Mouse (Mus musculus): ENCODE measurements around the gene Gpatch1.
"Not testable (repeated sequence)": the region's sequence is repeated elsewhere in the genome, so short reads cannot be mapped to it uniquely, and the experiment has no call there.

Gene Gpatch1

DNA sequence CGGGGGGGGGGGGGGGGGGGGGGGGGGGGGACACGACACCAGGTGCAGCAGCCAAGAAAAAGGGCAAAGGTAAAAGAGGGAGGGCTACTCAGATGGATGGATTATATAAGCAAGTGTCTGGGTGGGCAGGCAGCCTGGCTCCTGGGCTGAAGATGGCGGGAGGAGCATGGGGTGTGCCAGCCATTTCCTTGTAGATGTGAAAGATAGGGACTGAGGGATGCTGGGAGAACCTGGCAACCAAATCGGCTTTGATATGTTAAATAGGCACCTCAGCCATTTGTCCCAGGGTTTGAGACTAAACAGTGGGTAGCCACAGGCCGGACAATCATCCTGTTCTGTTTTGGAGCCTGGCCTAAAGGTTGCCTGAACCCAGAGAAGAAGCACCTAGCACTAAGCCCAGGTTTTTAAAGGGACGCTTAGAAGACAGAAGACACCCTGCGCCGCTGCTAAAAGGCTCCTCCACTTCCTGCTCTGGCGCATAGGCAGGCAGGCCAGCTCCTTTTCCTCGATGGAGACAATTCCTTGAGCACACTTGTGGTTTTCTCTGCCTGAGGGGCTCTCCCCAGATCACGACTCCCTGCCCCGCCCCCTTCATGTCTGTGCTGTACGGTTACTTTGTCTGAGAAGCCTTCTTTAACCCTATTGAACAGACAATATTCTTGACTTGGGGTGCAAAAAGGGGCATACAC, 4.6 kb upstream of the Gpatch1 start:
- no peak for DNase-seq

- DNase-seq = no peak
Measured at GRCm38 (mm10) chr7:35322161-35322560, 3.9 kb upstream of the Gpatch1 start.

- no peak for DNase-seq
Measured at GRCm38 (mm10) chr7:35319755-35320154, 1.5 kb upstream of the Gpatch1 start.

- not testable (repeated sequence) for DNase-seq
Measured at GRCm38 (mm10) chr7:35319221-35319620, 981 bp upstream of the Gpatch1 start.

DNA sequence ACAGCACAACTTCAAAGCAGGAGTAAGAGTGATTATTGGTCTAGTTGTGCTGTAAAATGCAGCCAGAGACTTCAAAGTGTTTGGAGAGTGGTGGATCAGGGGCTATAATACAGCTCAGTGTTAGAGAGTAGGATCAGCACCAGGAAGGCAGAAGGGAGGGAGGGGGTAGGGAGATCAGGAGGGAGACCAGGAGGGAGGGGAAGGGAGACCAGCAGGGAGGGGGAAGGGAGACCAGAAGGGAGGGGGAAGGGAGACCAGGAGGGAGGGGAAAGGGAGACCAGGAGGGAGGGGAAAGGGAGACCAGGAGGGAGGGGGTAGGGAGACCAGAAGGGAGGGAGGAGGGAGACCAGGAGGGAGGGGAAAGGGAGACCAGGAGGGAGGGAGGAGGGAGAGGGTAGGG, 4.1 kb downstream of the Gpatch1 start:
- DNase-seq = no peak

- no peak for DNase-seq
Measured at GRCm38 (mm10) chr7:35311214-35311613, 7.0 kb downstream of the Gpatch1 start.

- DNase-seq = no peak
Measured at GRCm38 (mm10) chr7:35300792-35301191, 17.4 kb downstream of the Gpatch1 start.

GRCm38 (mm10) chr7:35299656-35300055, 18.6 kb downstream of the Gpatch1 start:
- peak in 1 of 2 experiments; percentile 32 for DNase-seq

DNA sequence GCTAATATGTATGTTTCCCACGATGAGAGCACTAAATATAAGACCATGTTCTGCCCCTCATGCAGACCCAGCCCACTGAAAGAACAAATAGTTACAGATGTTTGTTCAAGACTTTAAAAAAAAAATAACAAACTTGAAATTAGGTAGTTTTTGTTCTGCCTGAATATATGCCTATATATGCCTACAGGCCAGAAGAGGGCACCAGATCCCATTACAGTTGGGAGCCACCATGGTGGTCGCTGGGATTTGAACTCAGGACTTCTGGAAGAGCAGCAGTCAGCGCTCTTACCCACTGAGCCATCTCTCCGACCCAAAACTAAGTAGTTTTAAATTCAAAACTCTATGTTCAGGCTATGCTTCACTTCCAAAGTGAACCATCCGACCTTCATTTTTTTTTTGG, 20.4 kb downstream of the Gpatch1 start:
- no peak for DNase-seq

GRCm38 (mm10) chr7:35295631-35296030, 22.6 kb downstream of the Gpatch1 start:
- no peak for DNase-seq

DNA sequence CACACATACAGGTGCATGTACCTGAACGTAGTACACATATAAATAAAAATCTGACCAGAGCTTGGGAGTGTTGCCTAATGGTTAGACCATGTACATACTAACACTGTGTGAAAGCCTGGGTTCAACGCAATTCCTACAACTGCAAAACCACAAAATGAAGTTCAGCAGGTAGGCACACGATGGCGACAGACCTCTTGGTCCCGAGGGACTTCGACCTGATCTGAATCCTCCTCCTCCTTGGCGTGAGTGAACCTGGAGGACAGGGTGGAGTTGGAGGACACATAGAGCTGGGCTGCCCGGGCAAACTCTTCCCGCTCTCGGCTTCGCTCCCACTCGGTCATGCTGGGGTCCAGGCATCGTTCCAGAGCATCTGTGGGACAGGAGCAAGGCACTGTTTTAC, 24.8 kb downstream of the Gpatch1 start:
- peak in 1 of 2 experiments; percentile 21 for DNase-seq

DNA sequence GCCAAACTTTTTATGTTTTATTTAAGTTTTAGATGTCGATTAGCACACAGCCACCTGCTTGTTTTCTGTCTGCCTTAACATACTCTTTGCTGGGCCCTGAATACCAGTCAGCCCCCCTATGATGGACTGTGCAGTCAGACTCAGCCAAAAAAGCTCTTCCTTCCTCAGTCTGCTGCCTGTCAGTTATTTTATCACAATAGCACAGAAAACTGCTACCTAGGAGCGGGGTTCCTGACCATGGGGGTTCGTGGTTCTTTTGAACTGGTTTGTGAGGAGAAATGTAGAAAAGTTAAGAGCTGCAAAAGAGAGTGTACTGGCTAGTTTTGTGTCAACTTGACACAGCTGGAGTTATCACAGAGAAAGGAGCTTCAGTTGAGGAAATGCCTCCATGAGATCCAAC, 39.3 kb downstream of the Gpatch1 start:
- DNase-seq = no peak

- DNase-seq = no peak
Measured at GRCm38 (mm10) chr7:35277433-35277832, 40.8 kb downstream of the Gpatch1 start.

- peak; percentile 28 to 46 for DNase-seq
Measured at GRCm38 (mm10) chr7:35269443-35270024, 48.7 kb downstream of the Gpatch1 start.

DNA sequence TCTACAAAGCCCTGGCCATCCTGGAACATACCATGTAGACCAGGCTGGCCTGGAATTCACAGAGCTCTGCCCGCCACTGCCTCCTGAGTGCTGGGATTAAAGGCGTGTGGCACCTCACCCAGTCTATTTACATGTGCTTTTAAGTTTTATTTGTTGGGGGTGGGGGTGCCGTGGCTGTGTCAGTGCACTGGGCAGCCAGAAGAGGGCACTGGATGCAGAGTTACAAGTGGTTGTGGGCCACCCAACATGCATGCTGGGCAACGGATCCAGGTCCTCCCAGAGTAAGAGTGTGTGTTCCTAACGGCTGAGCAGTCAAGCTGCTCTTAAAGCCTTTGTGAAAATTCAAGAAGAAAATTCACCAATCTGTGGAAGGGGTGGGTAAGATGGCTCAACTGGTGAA, 50.4 kb downstream of the Gpatch1 start:
- DNase-seq = peak in 1 of 2 experiments; percentile 15

GRCm38 (mm10) chr7:35266666-35267065, 51.6 kb downstream of the Gpatch1 start:
- DNase-seq = peak in 1 of 2 experiments; percentile 19

- DNase-seq = peak; percentile 57 to 73
Measured at GRCm38 (mm10) chr7:35264746-35265145, 53.5 kb downstream of the Gpatch1 start.

GRCm38 (mm10) chr7:35263595-35264489, 54.4 kb downstream of the Gpatch1 start:
- DNase-seq = no peak

DNA sequence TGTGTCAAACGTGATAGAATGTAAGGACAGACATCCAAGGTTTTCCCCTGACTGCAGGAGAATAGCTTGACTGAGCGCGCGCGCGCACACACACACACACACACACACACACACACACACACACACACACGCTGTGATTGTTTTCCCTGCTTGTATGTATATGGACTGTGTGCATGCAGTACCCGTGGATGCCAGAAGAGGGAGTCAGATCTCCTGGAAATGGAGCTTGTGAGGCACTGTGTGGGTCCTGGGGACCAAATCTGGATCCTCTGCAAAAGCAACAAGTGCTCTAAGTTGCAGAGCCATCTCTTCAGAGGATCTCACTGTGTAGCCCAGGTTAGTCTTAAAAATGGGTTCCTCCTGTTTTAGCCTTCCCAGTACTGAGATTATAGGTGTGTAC, 58.9 kb downstream of the Gpatch1 start:
- no peak for DNase-seq

DNA sequence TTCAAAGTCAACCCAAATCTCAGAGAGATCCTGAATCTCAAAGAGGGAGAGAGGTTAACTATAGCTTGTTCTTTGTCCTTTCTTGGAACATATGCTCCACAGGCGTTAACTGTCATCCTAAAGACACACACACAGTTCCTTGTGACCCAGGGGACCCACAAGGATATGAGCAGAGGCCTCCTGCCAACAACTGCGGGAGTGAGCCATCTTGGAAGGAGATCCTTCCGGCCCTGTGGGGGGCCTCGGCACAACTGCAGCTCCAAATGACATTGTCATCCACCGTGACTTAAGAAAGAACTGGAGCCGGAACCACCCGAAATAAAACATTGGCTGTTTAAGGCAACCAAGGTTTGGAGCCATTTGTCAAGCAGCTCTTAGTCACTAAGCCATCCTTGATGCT, 59.9 kb downstream of the Gpatch1 start:
- DNase-seq = peak in 1 of 2 experiments; percentile 32

GRCm38 (mm10) chr7:35252041-35252558, 66.1 kb downstream of the Gpatch1 start:
- DNase-seq = peak; percentile 50 to 62

GRCm38 (mm10) chr7:35237935-35238334, 80.3 kb downstream of the Gpatch1 start:
- not testable (repeated sequence) for DNase-seq

DNA sequence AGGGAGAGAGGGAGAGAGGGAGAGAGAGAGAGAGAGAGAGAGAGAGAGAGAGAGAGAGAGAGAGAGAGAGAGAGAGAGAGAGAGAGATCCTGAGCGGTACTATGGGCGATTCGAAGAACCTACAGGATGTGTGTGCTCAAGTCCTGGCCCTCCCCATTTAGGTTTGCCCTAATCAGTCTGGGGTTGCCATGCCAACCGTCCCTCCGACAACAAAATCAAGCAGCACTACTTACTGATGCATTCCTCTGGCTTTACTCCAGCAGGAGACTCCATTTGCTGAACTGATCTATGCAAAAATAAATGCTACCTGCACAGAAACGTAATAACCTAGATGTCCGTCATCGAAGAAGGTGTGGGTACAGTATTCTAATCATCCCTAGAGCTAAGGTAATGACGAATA, 82.9 kb downstream of the Gpatch1 start:
- peak; percentile 51 to 72 for DNase-seq

Measured in cerebellum, postnatal 25 days (tissue).